Mouse (Mus musculus) brown adipose tissue, adult 24 weeks (tissue): ENCODE results near the gene Epyc. TPM values are rescaled to one million over a fixed set of nuclear protein-coding genes. Genes with fewer than 3 reads are reported as not detected.

Experiments
- polyA plus RNA-seq: library from polyadenylated mRNA; stranded (reverse); fragments of >200 nt; gene quantifications from 2 replicates; pipeline ENCODE4 v1.2.4, GENCODE M21; 2012; ENCODE audit not compliant: missing spikeins, insufficient read depth, insufficient read length

The Epyc gene
- polyA plus RNA-seq, 1 experiment = not detected

Other genes starting within 250 kb of the Epyc start
- gene Dcn, start 164.5 kb upstream of the Epyc start, polyA plus RNA-seq = 440 and 536 TPM in 2 replicates
- 40.1 and 44.9 TPM in 2 replicates for gene Lum, start 78.9 kb upstream of the Epyc start, polyA plus RNA-seq
- gene Kera, start 37.2 kb upstream of the Epyc start, polyA plus RNA-seq = not detected in 2 replicates
- gene Ccer1, start 49.0 kb downstream of the Epyc start, polyA plus RNA-seq = not detected in 2 replicates
- not detected in 2 replicates for gene C030005K15Rik, start 82.7 kb downstream of the Epyc start, polyA plus RNA-seq